Mouse (Mus musculus) cerebellum, adult 2 months (tissue): ENCODE measurements around the gene Tank.

ENCODE experiments used
- CTCF ChIP-seq: fragments of 200-500 bp; IDR thresholded peaks from 2 replicates; pipeline ENCODE4 v1.5.1; 2011; ENCODE audit warnings: low read depth, mild to moderate bottlenecking, control low read depth, low read length, moderate library complexity, borderline replicate concordance; ENCODE audit not compliant: insufficient read depth
- POLR2A ChIP-seq: fragments of 200-500 bp; IDR thresholded peaks from 2 replicates; pipeline ENCODE4 v1.6.1; 2011; ENCODE audit warnings: low read length, control low read depth, borderline replicate concordance; ENCODE audit not compliant: insufficient read depth

DNA sequence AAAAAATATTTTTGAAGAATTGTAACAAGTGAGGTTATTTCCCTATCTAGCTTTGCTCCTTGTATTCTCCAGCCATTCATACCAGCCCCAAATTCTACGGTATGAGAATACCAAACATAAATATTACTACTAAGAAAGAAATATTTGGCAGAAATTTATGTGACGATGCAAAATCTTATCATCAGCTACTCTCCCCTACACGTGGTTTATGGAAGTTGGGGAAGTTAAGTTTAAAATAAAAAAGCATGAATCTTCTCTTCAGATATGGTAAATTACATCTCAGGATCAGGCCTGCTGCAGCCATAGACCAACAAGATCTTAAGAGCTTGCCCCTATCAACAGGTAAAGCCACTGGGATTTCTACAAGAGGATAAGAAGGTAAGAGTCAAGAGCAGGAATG lies 1.9 kb upstream of the Tank start:
- TF ChIP-seq POLR2A (no peak), CTCF (no peak)
